Mouse (Mus musculus): Measurements from ENCODE around the gene Ppfibp1. TPM values are rescaled to one million over a fixed set of nuclear protein-coding genes. Genes with fewer than 3 reads are reported as not detected.

The Ppfibp1 gene
- total RNA-seq, 1 experiment, result 39.9 TPM

DNA sequence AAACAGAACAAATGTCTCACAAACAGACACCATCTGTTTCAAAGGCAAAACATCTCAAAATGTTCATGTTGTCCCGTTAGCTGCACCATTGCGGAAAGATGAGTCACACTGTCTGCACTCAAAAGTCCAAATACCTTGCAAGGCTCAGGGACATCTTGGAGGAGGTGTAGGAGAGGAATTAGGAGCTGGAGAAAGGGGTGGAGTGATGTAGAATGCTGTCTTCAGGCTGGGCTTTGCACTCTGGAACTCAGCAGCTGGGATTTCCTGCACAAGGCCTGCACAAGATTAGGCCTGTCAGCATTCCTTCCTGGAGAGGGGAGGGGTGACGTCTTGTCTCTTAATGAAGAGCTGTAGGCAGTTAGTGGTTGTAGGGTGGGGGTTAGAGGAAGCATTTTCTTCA, 96.3 kb downstream of the Ppfibp1 start:
- DNase-seq (ENCODE audit: low read depth, low spot score), result no peak
- H3K4me1 ChIP-seq (ENCODE audit: control insufficient read depth in 2 of 2, insufficient read depth in 2 of 2, low read length in 2 of 2, poor library complexity in 1 of 2), result no peaks in the 10 kb centered on the region
- no peaks in the 10 kb centered on the region; the same call in 1 of the 2 replicates for H3K36me3 ChIP-seq (ENCODE audit: control insufficient read depth, insufficient read depth, low read length, poor library complexity, severe bottlenecking)
- in situ Hi-C loops (cut with MboI; ENCODE audit: low sequenced_read_pairs in 2 of 2, unreplicated experiment in 2 of 2), result no loop called here
- H3K9me3 ChIP-seq (ENCODE audit: control insufficient read depth, insufficient read depth, low read depth, low read length), result no peaks in the 10 kb centered on the region
- TF ChIP-seq ZNF384 (IDR thresholded peaks at IDR 0.05; ENCODE audit: low read depth, low read length) (0 out of 2 replicates have a peak, but pooled peaks have one; percentile 9), MAFK (IDR thresholded peaks at IDR 0.05; ENCODE audit: insufficient read depth, low read depth, low read length) (no peak), CHD2 (IDR thresholded peaks at IDR 0.05; ENCODE audit: low read depth, low read length) (no peak)
- no peak overlapping the region for H3K4me3 ChIP-seq (ENCODE audit: insufficient read depth in 1 of 2, low read depth in 1 of 2, low read length in 2 of 2, poor library complexity in 1 of 2, severe bottlenecking in 1 of 2)
- H3K9ac ChIP-seq (ENCODE audit: insufficient read depth, low read depth, low read length, poor library complexity, severe bottlenecking), result no peak overlapping the region
- no peak overlapping the region for H3K27ac ChIP-seq (ENCODE audit: insufficient read depth, low read depth, low read length, poor library complexity, severe bottlenecking)

- Histone ChIP-seq H3K4me1 (ENCODE audit: control insufficient read depth in 2 of 2, insufficient read depth in 2 of 2, low read length in 2 of 2, poor library complexity in 1 of 2) (no peaks in the 10 kb centered on the region), H3K9ac (ENCODE audit: insufficient read depth, low read depth, low read length, poor library complexity, severe bottlenecking) (no peak overlapping the region), H3K27ac (ENCODE audit: insufficient read depth, low read depth, low read length, poor library complexity, severe bottlenecking) (no peak overlapping the region), H3K9me3 (ENCODE audit: control insufficient read depth, insufficient read depth, low read depth, low read length) (no peaks in the 10 kb centered on the region), H3K36me3 (ENCODE audit: control insufficient read depth, insufficient read depth, low read length, poor library complexity, severe bottlenecking) (no peaks in the 10 kb centered on the region), H3K4me3 (ENCODE audit: insufficient read depth in 1 of 2, low read depth in 1 of 2, low read length in 2 of 2, poor library complexity in 1 of 2, severe bottlenecking in 1 of 2) (no peak overlapping the region)
- in situ Hi-C loops (cut with MboI; ENCODE audit: low sequenced_read_pairs in 2 of 2, unreplicated experiment in 2 of 2), result no loop called here
- TF ChIP-seq MAFK (IDR thresholded peaks at IDR 0.05; ENCODE audit: insufficient read depth, low read depth, low read length) (no peak), HCFC1 (IDR thresholded peaks at IDR 0.05; ENCODE audit: borderline replicate concordance, insufficient read depth, low read length) (no peak), ZC3H11A (IDR thresholded peaks at IDR 0.05; ENCODE audit: borderline replicate concordance, low read depth, low read length) (0 out of 2 replicates have a peak, but pooled peaks have one; percentile 35), CHD2 (IDR thresholded peaks at IDR 0.05; ENCODE audit: low read depth, low read length) (no peak), ZNF384 (IDR thresholded peaks at IDR 0.05; ENCODE audit: low read depth, low read length) (no peak)
- peak; percentile 33 for DNase-seq (ENCODE audit: low read depth, low spot score)
Observed at GRCm38 (mm10) chr6:146994236-146994635, 105.9 kb downstream of the Ppfibp1 start.

DNA sequence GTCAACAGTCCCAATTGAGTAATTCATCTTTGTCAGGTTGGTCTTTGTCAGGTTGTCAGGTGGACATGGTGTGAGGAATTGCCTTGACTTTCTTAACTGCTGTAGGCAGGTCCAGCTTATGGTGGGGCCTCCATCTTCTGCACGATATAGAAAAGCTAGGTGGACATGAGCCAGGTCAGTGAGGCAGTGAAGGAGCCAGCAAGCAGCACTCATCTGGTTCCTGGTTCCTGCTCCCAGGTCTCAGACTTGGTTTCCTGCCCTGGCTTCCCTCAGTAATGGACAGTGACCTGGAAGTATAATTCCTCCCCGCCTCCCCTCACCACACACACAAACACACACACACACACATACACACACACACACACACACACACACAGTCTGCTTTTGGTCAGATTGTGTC, 107.1 kb downstream of the Ppfibp1 start:
- Histone ChIP-seq H3K9ac (ENCODE audit: insufficient read depth, low read depth, low read length, poor library complexity, severe bottlenecking) (no peak overlapping the region), H3K4me3 (ENCODE audit: insufficient read depth in 1 of 2, low read depth in 1 of 2, low read length in 2 of 2, poor library complexity in 1 of 2, severe bottlenecking in 1 of 2) (no peak overlapping the region), H3K4me1 (ENCODE audit: control insufficient read depth in 2 of 2, insufficient read depth in 2 of 2, low read length in 2 of 2, poor library complexity in 1 of 2) (no peaks in the 10 kb centered on the region), H3K36me3 (ENCODE audit: control insufficient read depth, insufficient read depth, low read length, poor library complexity, severe bottlenecking) (no peaks in the 10 kb centered on the region), H3K9me3 (ENCODE audit: control insufficient read depth, insufficient read depth, low read depth, low read length) (no peaks in the 10 kb centered on the region), H3K27ac (ENCODE audit: insufficient read depth, low read depth, low read length, poor library complexity, severe bottlenecking) (no peak overlapping the region)
- TF ChIP-seq CHD2 (IDR thresholded peaks at IDR 0.05; ENCODE audit: low read depth, low read length) (no peak), ZNF384 (IDR thresholded peaks at IDR 0.05; ENCODE audit: low read depth, low read length) (no peak), HCFC1 (IDR thresholded peaks at IDR 0.05; ENCODE audit: borderline replicate concordance, insufficient read depth, low read length) (no peak), MAFK (IDR thresholded peaks at IDR 0.05; ENCODE audit: insufficient read depth, low read depth, low read length) (no peak), ZC3H11A (IDR thresholded peaks at IDR 0.05; ENCODE audit: borderline replicate concordance, low read depth, low read length) (no peak)
- no peak for DNase-seq (ENCODE audit: low read depth, low spot score)
- in situ Hi-C loops (cut with MboI; ENCODE audit: low sequenced_read_pairs in 2 of 2, unreplicated experiment in 2 of 2), result no loop called here

DNA sequence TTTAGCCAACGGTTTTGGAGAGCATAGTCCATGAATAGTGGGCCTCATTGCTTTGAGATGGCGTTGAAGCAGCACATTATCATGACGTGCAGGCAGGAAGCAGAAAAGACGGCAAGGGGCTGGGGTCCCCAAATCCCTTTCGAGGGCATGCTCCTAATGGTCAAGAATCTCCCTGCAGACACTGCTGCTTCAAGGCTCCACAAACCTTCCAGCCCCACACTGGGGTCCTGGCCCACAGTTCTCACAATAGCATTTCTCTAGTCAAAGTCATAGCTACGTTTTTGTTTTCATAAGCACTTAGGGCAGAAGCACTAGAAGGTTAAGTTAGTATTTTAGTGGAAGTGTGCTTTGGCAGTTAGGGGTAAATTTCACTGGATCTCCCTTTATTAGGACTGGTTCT, 107.6 kb downstream of the Ppfibp1 start:
- in situ Hi-C loops (cut with MboI; ENCODE audit: low sequenced_read_pairs in 2 of 2, unreplicated experiment in 2 of 2), result no loop called here
- H3K9me3 ChIP-seq (ENCODE audit: control insufficient read depth, insufficient read depth, low read depth, low read length), result no peaks in the 10 kb centered on the region
- no peaks in the 10 kb centered on the region for H3K4me1 ChIP-seq (ENCODE audit: control insufficient read depth in 2 of 2, insufficient read depth in 2 of 2, low read length in 2 of 2, poor library complexity in 1 of 2)
- no peak for DNase-seq (ENCODE audit: low read depth, low spot score)
- no peak overlapping the region for H3K27ac ChIP-seq (ENCODE audit: insufficient read depth, low read depth, low read length, poor library complexity, severe bottlenecking)
- no peak overlapping the region for H3K4me3 ChIP-seq (ENCODE audit: insufficient read depth in 1 of 2, low read depth in 1 of 2, low read length in 2 of 2, poor library complexity in 1 of 2, severe bottlenecking in 1 of 2)
- no peak overlapping the region for H3K9ac ChIP-seq (ENCODE audit: insufficient read depth, low read depth, low read length, poor library complexity, severe bottlenecking)
- 0 out of 2 replicates have a peak, but pooled peaks cover 1% of the 10 kb centered on the region for H3K36me3 ChIP-seq (ENCODE audit: control insufficient read depth, insufficient read depth, low read length, poor library complexity, severe bottlenecking)
- TF ChIP-seq ZC3H11A (IDR thresholded peaks at IDR 0.05; ENCODE audit: borderline replicate concordance, low read depth, low read length), result no peak
- TF ChIP-seq CHD2 (IDR thresholded peaks at IDR 0.05; ENCODE audit: low read depth, low read length), result no peak
- TF ChIP-seq ZNF384 (IDR thresholded peaks at IDR 0.05; ENCODE audit: low read depth, low read length), result no peak
- TF ChIP-seq MAFK (IDR thresholded peaks at IDR 0.05; ENCODE audit: insufficient read depth, low read depth, low read length), result no peak
- no peak for TF ChIP-seq HCFC1 (IDR thresholded peaks at IDR 0.05; ENCODE audit: borderline replicate concordance, insufficient read depth, low read length)

- in situ Hi-C loops (cut with MboI; ENCODE audit: low sequenced_read_pairs in 2 of 2, unreplicated experiment in 2 of 2), result no loop called here
- Histone ChIP-seq H3K27ac (ENCODE audit: insufficient read depth, low read depth, low read length, poor library complexity, severe bottlenecking) (no peak overlapping the region), H3K9me3 (ENCODE audit: control insufficient read depth, insufficient read depth, low read depth, low read length) (no peaks in the 10 kb centered on the region), H3K9ac (ENCODE audit: insufficient read depth, low read depth, low read length, poor library complexity, severe bottlenecking) (no peak overlapping the region), H3K36me3 (ENCODE audit: control insufficient read depth, insufficient read depth, low read length, poor library complexity, severe bottlenecking) (0 out of 2 replicates have a peak, but pooled peaks cover 3% of the 10 kb centered on the region), H3K4me3 (ENCODE audit: insufficient read depth in 1 of 2, low read depth in 1 of 2, low read length in 2 of 2, poor library complexity in 1 of 2, severe bottlenecking in 1 of 2) (no peak overlapping the region), H3K4me1 (ENCODE audit: control insufficient read depth in 2 of 2, insufficient read depth in 2 of 2, low read length in 2 of 2, poor library complexity in 1 of 2) (no peaks in the 10 kb centered on the region)
- no peak for DNase-seq (ENCODE audit: low read depth, low spot score)
- TF ChIP-seq ZC3H11A (IDR thresholded peaks at IDR 0.05; ENCODE audit: borderline replicate concordance, low read depth, low read length) (no peak), HCFC1 (IDR thresholded peaks at IDR 0.05; ENCODE audit: borderline replicate concordance, insufficient read depth, low read length) (no peak), CHD2 (IDR thresholded peaks at IDR 0.05; ENCODE audit: low read depth, low read length) (no peak), ZNF384 (IDR thresholded peaks at IDR 0.05; ENCODE audit: low read depth, low read length) (no peak), MAFK (IDR thresholded peaks at IDR 0.05; ENCODE audit: insufficient read depth, low read depth, low read length) (no peak)
Observed at GRCm38 (mm10) chr6:146997006-146997405, 108.7 kb downstream of the Ppfibp1 start.

All from ES-E14 (cell line).